Mouse (Mus musculus) Patski (cell line): ENCODE results near the gene Erg. TPM values are rescaled to one million over a fixed set of nuclear protein-coding genes. Genes with fewer than 3 reads are reported as not detected.
A peak's percentile ranks its signal among the peaks of the same experiment; 100 is the strongest.

Experiments
- ATAC-seq: fragments of 100-300 bp; one replicate; pipeline ENCODE4 v1.8.0; 2021
- CTCF ChIA-PET: fragments of 350-600 bp; sonication (Branson Sonifier 250); formaldehyde crosslinking; loops from one replicate; lab custom pipeline; 2022; ENCODE audit warnings: inconsistent platforms; lab: Charles Lee
- POLR2A ChIA-PET: fragments of 350-600 bp; sonication (Branson Sonifier 250); formaldehyde crosslinking; loops from one replicate; lab custom pipeline; 2022; ENCODE audit warnings: antibody characterized with exemption, inconsistent platforms; lab: Charles Lee
- DNase-seq: peaks from one replicate; pipeline ENCODE4 v3.0.0-alpha.2; 2011; ENCODE audit warnings: low read depth, low spot score
- H3K27me3 ChIP-seq: fragments of 371-371 bp; one replicate; pipeline ENCODE4 v1.5.1; 2021
- CTCF ChIP-seq: fragments of 100-300 bp; IDR thresholded peaks from one replicate; pipeline ENCODE4 v1.5.1; 2021
- in situ Hi-C: fragments of 300-500 bp; cut with MboI; formaldehyde crosslinking; loops from 3 replicates; pipeline ENCODE4 v1.11.1; 2018; ENCODE audit warnings: low pct_unique_long_range_greater_than_20kb, mixed read lengths
- polyA plus RNA-seq: library from polyadenylated mRNA; unstranded; gene quantifications from one replicate; pipeline ENCODE4 v1.2.3, GENCODE M21; 2021

The Erg gene
- polyA plus RNA-seq, 1 experiment from 2014 or later, result not detected

GRCm38 (mm10) chr16:95428239-95428638 lies 158.2 kb downstream of the Erg start:
- POLR2A ChIA-PET, result no interaction called here
- no peak for TF ChIP-seq CTCF
- in situ Hi-C loops, result no loop called here
- CTCF ChIA-PET, result interaction anchor here (1.0 to 1.4 kb wide), 2 partner anchors 11 to 13 kb away, joined by 3 read pairs; no protein-coding TSS in a partner anchor
- ATAC-seq, result no peak
- no peak for DNase-seq
- no peaks in the 10 kb centered on the region for H3K27me3 ChIP-seq

- ChIA-PET POLR2A (no interaction called here), CTCF (interaction anchor here (1.0 kb wide), 1 partner anchor 12 kb away, joined by 3 read pairs; no protein-coding TSS in a partner anchor)
- DNase-seq (no peak), ATAC-seq (no peak)
- in situ Hi-C loops, result no loop called here
- H3K27me3 ChIP-seq, result no peaks in the 10 kb centered on the region
- TF ChIP-seq CTCF, result no peak
Observed at GRCm38 (mm10) chr16:95427512-95427911, 158.9 kb downstream of the Erg start.

DNA sequence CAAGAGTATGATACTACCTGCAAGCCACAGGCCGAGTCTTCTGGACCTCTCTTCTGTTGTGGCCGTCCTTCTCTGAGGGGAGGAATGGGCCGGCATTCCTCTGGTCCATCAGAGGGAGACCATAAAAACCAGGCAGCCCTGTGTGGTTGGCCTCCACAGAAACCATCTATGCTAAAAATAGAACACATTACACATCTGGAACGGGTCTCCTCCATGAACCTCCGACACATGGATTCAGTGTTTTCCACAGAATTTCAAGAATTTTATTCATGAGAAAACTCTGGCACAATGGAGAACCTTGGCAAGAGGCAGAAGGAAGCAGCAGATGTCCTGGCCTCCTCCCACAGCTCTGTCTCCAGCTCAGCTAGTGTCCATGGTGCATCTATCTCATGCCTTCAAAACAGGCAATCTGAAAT lies 163.7 kb downstream of the Erg start:
- no peaks in the 10 kb centered on the region for H3K27me3 ChIP-seq
- no peak for TF ChIP-seq CTCF
- CTCF ChIA-PET, result interaction anchor here (0.8 kb wide), 1 partner anchor 8 kb away, joined by 3 read pairs; no protein-coding TSS in a partner anchor
- DNase-seq (peak; percentile 50), ATAC-seq (peak; percentile 85)
- in situ Hi-C loops, result no loop called here
- POLR2A ChIA-PET, result no interaction called here

GRCm38 (mm10) chr16:95421235-95421886 lies 165.0 kb downstream of the Erg start:
- no peaks in the 10 kb centered on the region for H3K27me3 ChIP-seq
- CTCF ChIA-PET, result no interaction called here
- DNase-seq, result no peak
- ATAC-seq, result no peak
- in situ Hi-C loops, result no loop called here
- POLR2A ChIA-PET, result no interaction called here
- no peak for TF ChIP-seq CTCF

DNA sequence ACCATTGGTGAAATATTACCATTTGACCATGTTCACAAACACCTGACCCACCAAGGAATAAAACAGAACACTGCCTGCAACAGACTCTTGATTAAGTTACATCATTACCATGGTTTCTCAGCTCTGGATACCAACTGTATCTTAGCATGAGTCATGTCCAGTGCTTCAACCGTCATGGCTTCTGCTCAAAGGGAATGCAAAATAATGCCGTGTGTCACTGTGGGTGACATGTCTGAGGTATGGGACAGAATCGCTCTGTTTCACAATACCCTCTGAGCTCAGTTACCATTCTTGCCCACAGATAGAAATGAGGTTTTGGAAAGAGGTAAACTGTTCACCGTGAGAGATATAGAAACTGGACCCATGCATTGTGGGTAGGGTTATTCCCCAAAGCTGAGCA lies 170.5 kb downstream of the Erg start:
- POLR2A ChIA-PET, result no interaction called here
- peak; percentile 70 for DNase-seq
- no peaks in the 10 kb centered on the region for H3K27me3 ChIP-seq
- no peak for TF ChIP-seq CTCF
- in situ Hi-C loops, result no loop called here
- ATAC-seq, result peak; percentile 98
- CTCF ChIA-PET, result no interaction called here

DNA sequence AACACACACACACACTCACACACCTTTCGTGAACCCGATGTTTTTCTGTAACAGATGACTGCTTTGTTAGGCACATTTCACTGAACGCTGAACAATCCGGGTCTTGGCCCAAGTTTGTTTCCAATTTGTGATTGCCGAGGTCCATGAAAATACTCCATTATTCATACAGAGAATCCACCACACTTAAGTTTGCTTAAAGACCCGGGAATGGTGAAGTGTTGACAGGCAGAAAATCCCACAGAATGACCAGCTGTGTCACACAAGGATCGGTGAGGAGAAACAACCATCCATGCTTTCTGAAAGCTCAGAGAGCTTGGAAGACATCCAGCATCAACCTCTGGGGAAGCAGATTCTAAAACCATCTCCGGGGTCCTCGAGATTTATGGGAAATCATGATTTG lies 171.0 kb downstream of the Erg start:
- no peaks in the 10 kb centered on the region for H3K27me3 ChIP-seq
- ChIA-PET CTCF (no interaction called here), POLR2A (no interaction called here)
- DNase-seq (no peak), ATAC-seq (no peak)
- TF ChIP-seq CTCF, result no peak
- in situ Hi-C loops, result no loop called here

- ATAC-seq (no peak), DNase-seq (no peak)
- TF ChIP-seq CTCF, result no peak
- POLR2A ChIA-PET, result no interaction called here
- CTCF ChIA-PET, result no interaction called here
- in situ Hi-C loops, result no loop called here
- H3K27me3 ChIP-seq, result no peaks in the 10 kb centered on the region
Observed at GRCm38 (mm10) chr16:95413401-95413959, 172.9 kb downstream of the Erg start.

GRCm38 (mm10) chr16:95408096-95408495 lies 178.3 kb downstream of the Erg start:
- POLR2A ChIA-PET, result no interaction called here

GRCm38 (mm10) chr16:95405496-95405895 lies 180.9 kb downstream of the Erg start:
- ChIA-PET POLR2A (no interaction called here), CTCF (no interaction called here)
- in situ Hi-C loops, result no loop called here
- no peak for TF ChIP-seq CTCF
- no peak for ATAC-seq
- no peak for DNase-seq
- H3K27me3 ChIP-seq, result peaks cover 6% of the 10 kb centered on the region

More at GRCm38 (mm10) chr16:95408096-95408495, 178.3 kb downstream of the Erg start:
- in situ Hi-C loops, result no loop called here
- H3K27me3 ChIP-seq, result peaks cover 5% of the 10 kb centered on the region
- ATAC-seq, result no peak
- DNase-seq, result no peak
- no peak for TF ChIP-seq CTCF
- CTCF ChIA-PET, result no interaction called here

GRCm38 (mm10) chr16:95403453-95403852 lies 182.9 kb downstream of the Erg start:
- POLR2A ChIA-PET, result no interaction called here
- in situ Hi-C loops, result no loop called here
- CTCF ChIA-PET, result no interaction called here
- no peak for ATAC-seq
- peaks cover 6% of the 10 kb centered on the region for H3K27me3 ChIP-seq
- no peak for TF ChIP-seq CTCF
- no peak for DNase-seq

- no peak for TF ChIP-seq CTCF
- CTCF ChIA-PET, result no interaction called here
- no peak for DNase-seq
- in situ Hi-C loops, result no loop called here
- no peak for ATAC-seq
- POLR2A ChIA-PET, result no interaction called here
- H3K27me3 ChIP-seq, result peaks cover 6% of the 10 kb centered on the region
Observed at GRCm38 (mm10) chr16:95401869-95402268, 184.5 kb downstream of the Erg start.
